Mouse (Mus musculus) CH12.LX (cell line): ENCODE data around the gene Vps26b. TPM values are rescaled to one million over a fixed set of nuclear protein-coding genes. Genes with fewer than 3 reads are reported as not detected.

Source experiments
- DNase-seq: peaks from one replicate; pipeline ENCODE4 v3.0.0-alpha.2; 2013; ENCODE audit errors: extremely low read depth
- H3K27ac ChIP-seq: 2 replicates; pipeline ENCODE4 v1.5.1; 2012; ENCODE audit warnings: low read depth, mild to moderate bottlenecking, control low read depth, moderate library complexity; ENCODE audit not compliant: insufficient read depth
- H3K27me3 ChIP-seq: replicated peaks from 2 replicates; pipeline ENCODE3; 2012; ENCODE audit warnings: inconsistent platforms
- H3K36me3 ChIP-seq, 2 experiments: replicated peaks in 1 of 2; 2 replicates each; pipeline versions ENCODE3 to v1.6.1; 2012; ENCODE audit warnings: inconsistent platforms in 1 of 2, low read length in 1 of 2, mild to moderate bottlenecking in 1 of 2, mixed read lengths in 1 of 2, moderate library complexity in 1 of 2; ENCODE audit not compliant: control insufficient read depth in 1 of 2, insufficient read depth in 1 of 2
- H3K4me1 ChIP-seq, 2 experiments: 2 replicates each; pipeline ENCODE4 v1.6.1; 2012; ENCODE audit warnings: inconsistent platforms in 1 of 2, moderate library complexity in 1 of 2; ENCODE audit not compliant: insufficient read depth in 2 of 2, control insufficient read depth in 1 of 2
- H3K4me2 ChIP-seq: 2 replicates; pipeline ENCODE4 v1.6.1; 2012; ENCODE audit warnings: low read depth, mild to moderate bottlenecking, control low read depth; ENCODE audit not compliant: poor library complexity, insufficient read depth, severe bottlenecking
- H3K4me3 ChIP-seq, 3 experiments: fragments of 150-350 bp in 1 of 3; sonication (generic) in 1 of 3; replicated peaks in 1 of 3; 2 replicates each; pipeline versions ENCODE3 to v1.5.1; 2011 to 2012; ENCODE audit warnings: low read depth in 2 of 3, low read length in 2 of 3, mild to moderate bottlenecking in 2 of 3, moderate library complexity in 2 of 3, control low read depth in 1 of 3, improper control_type of control experiment in 1 of 3, inconsistent platforms in 1 of 3, mixed read lengths in 1 of 3; ENCODE audit not compliant: poor library complexity in 1 of 3
- H3K79me2 ChIP-seq: replicated peaks from 2 replicates; pipeline ENCODE4 v1.6.1; 2012; ENCODE audit warnings: mild to moderate bottlenecking, moderate library complexity; ENCODE audit not compliant: control insufficient read depth, poor library complexity, insufficient read depth, severe bottlenecking; ENCODE audit errors: extremely low read depth
- H3K9ac ChIP-seq: 2 replicates; pipeline ENCODE4 v1.6.1; 2012; ENCODE audit warnings: low read depth, mild to moderate bottlenecking, control low read depth, moderate library complexity; ENCODE audit not compliant: insufficient read depth
- H3K9me3 ChIP-seq: replicated peaks from 2 replicates; pipeline ENCODE3; 2012; ENCODE audit warnings: low read length, inconsistent platforms, mixed read lengths
- BHLHE40 ChIP-seq: IDR thresholded peaks from 2 replicates; pipeline ENCODE4 v1.6.1; 2011; ENCODE audit warnings: mild to moderate bottlenecking, low read depth, low read length, improper control_type of control experiment
- CHD1 ChIP-seq: IDR thresholded peaks from 2 replicates; pipeline ENCODE4 v1.6.1; 2012; ENCODE audit warnings: low read depth, low read length, improper control_type of control experiment, inconsistent platforms
- E2F4 ChIP-seq: IDR thresholded peaks from 2 replicates; pipeline ENCODE4 v1.6.1; 2011; ENCODE audit warnings: low read depth, low read length, improper control_type of control experiment; ENCODE audit not compliant: insufficient replicate concordance
- EP300 ChIP-seq: IDR thresholded peaks from 2 replicates; pipeline ENCODE4 v1.6.1; 2011; ENCODE audit warnings: low read length, improper control_type of control experiment
- GABPA ChIP-seq: IDR thresholded peaks from 2 replicates; pipeline ENCODE4 v1.6.1; 2012; ENCODE audit warnings: low read depth, low read length, improper control_type of control experiment, inconsistent platforms; ENCODE audit not compliant: insufficient replicate concordance
- HCFC1 ChIP-seq: IDR thresholded peaks from 2 replicates; pipeline ENCODE4 v1.6.1; 2012; ENCODE audit warnings: low read depth, mild to moderate bottlenecking, inconsistent platforms, low read length, improper control_type of control experiment
- JUN ChIP-seq: IDR thresholded peaks from 2 replicates; pipeline ENCODE4 v1.6.1; 2011; ENCODE audit warnings: low read depth, mild to moderate bottlenecking, low read length, improper control_type of control experiment, moderate library complexity; ENCODE audit not compliant: insufficient read depth
- JUND ChIP-seq: conservative IDR thresholded peaks from 2 replicates; pipeline ENCODE4 v1.6.1; 2011; ENCODE audit warnings: low read depth, low read length, improper control_type of control experiment
- MAZ ChIP-seq: IDR thresholded peaks from 2 replicates; pipeline ENCODE4 v1.6.1; 2012; ENCODE audit warnings: low read depth, mild to moderate bottlenecking, inconsistent platforms, low read length, improper control_type of control experiment, moderate library complexity
- MEF2A ChIP-seq: IDR thresholded peaks from 2 replicates; pipeline ENCODE4 v1.6.1; 2014; ENCODE audit warnings: low read depth, mild to moderate bottlenecking, inconsistent platforms, low read length, improper control_type of control experiment, borderline replicate concordance
- MXI1 ChIP-seq: IDR thresholded peaks from 2 replicates; pipeline ENCODE4 v1.6.1; 2011; ENCODE audit warnings: mild to moderate bottlenecking, low read depth, low read length, improper control_type of control experiment
- MYC ChIP-seq: IDR thresholded peaks from 2 replicates; pipeline ENCODE4 v1.6.1; 2011; ENCODE audit warnings: low read depth, mild to moderate bottlenecking, improper control_type of control experiment, low read length
- NELFE ChIP-seq: IDR thresholded peaks from 2 replicates; pipeline ENCODE4 v1.6.1; 2011; ENCODE audit warnings: low read depth, low read length, improper control_type of control experiment
- NRF1 ChIP-seq: IDR thresholded peaks from 2 replicates; pipeline ENCODE4 v1.6.1; 2014; ENCODE audit warnings: low read depth, mild to moderate bottlenecking, inconsistent platforms, low read length, improper control_type of control experiment, moderate library complexity
- PAX5 ChIP-seq: IDR thresholded peaks from 2 replicates; pipeline ENCODE4 v1.6.1; 2012; ENCODE audit warnings: low read length, inconsistent platforms, mixed read lengths
- RAD21 ChIP-seq: IDR thresholded peaks from 2 replicates; pipeline ENCODE4 v1.6.1; 2011; ENCODE audit warnings: low read depth, mild to moderate bottlenecking, low read length, improper control_type of control experiment, moderate library complexity
- RCOR1 ChIP-seq: conservative IDR thresholded peaks from 2 replicates; pipeline ENCODE4 v1.6.1; 2012; ENCODE audit warnings: low read depth, mild to moderate bottlenecking, inconsistent platforms, low read length, improper control_type of control experiment
- SMC3 ChIP-seq: IDR thresholded peaks from 2 replicates; pipeline ENCODE4 v1.6.1; 2011; ENCODE audit warnings: low read depth, low read length, improper control_type of control experiment
- TBP ChIP-seq: conservative IDR thresholded peaks from 2 replicates; pipeline ENCODE4 v1.6.1; 2011; ENCODE audit warnings: low read depth, low read length, improper control_type of control experiment
- TCF12 ChIP-seq: IDR thresholded peaks from 2 replicates; pipeline ENCODE4 v1.6.1; 2014; ENCODE audit warnings: low read depth, mild to moderate bottlenecking, inconsistent platforms, low read length, improper control_type of control experiment
- UBTF ChIP-seq: IDR thresholded peaks from 2 replicates; pipeline ENCODE4 v1.6.1; 2012; ENCODE audit warnings: low read depth, mild to moderate bottlenecking, inconsistent platforms, low read length, improper control_type of control experiment, moderate library complexity
- USF1 ChIP-seq: IDR thresholded peaks from 2 replicates; pipeline ENCODE4 v1.6.1; 2014; ENCODE audit warnings: low read depth, mild to moderate bottlenecking, inconsistent platforms, low read length, improper control_type of control experiment
- USF2 ChIP-seq: conservative IDR thresholded peaks from 2 replicates; pipeline ENCODE4 v1.6.1; 2011; ENCODE audit warnings: low read depth, low read length, improper control_type of control experiment
- ZC3H11A ChIP-seq: IDR thresholded peaks from 2 replicates; pipeline ENCODE4 v1.6.1; 2012; ENCODE audit warnings: low read depth, mild to moderate bottlenecking, inconsistent platforms, low read length, improper control_type of control experiment
- ZMIZ1 ChIP-seq: IDR thresholded peaks from 2 replicates; pipeline ENCODE4 v1.6.1; 2012; ENCODE audit warnings: low read depth, mild to moderate bottlenecking, inconsistent platforms, low read length, improper control_type of control experiment
- ZNF384 ChIP-seq: IDR thresholded peaks from 2 replicates; pipeline ENCODE4 v1.6.1; 2012; ENCODE audit warnings: low read depth, low read length, improper control_type of control experiment, inconsistent platforms
- dilution Hi-C: fragments of 300-500 bp; cut with MboI; formaldehyde crosslinking; loops from 2 replicates; pipeline ENCODE4 v1.14.3; 2020; ENCODE audit warnings: low sequenced_read_pairs; ENCODE audit not compliant: extremely low pct_unique_long_range_greater_than_20kb, extremely low pct_ligation_motif_present
- in situ Hi-C: fragments of 300-500 bp; cut with MboI; formaldehyde crosslinking; loops from 3 replicates; pipeline ENCODE4 v1.14.3; 2019; ENCODE audit warnings: low sequenced_read_pairs, low pct_ligation_motif_present, low pct_unique_long_range_greater_than_20kb, mixed read lengths
- polyA plus RNA-seq: library from polyadenylated mRNA; unstranded; fragments of >175 nt; gene quantifications from 2 replicates; pipeline ENCODE4 v1.2.1, GENCODE M21; 2012; ENCODE audit warnings: low read depth; ENCODE audit not compliant: insufficient read length
- total RNA-seq, 2 experiments: library from RNA; depleted of rRNA; stranded (reverse); fragments of 300-350 nt in 1 of 2; fragments of >200 nt in 1 of 2; gene quantifications; 2 replicates each; pipeline ENCODE4 v1.2.3; 2012 to 2014

Vps26b gene
- total and polyA plus RNA-seq, 3 experiments: 16.6 to 33.8 (median 21.0) TPM

GRCm38 (mm10) chr9:27005933-27006332 is 23.9 kb downstream of the Vps26b start:
- dilution Hi-C loops: no loop called here
- in situ Hi-C loops: no loop called here
- H3K36me3 ChIP-seq: peaks cover 68 to 87% of the 10 kb centered on the region in 2 experiments

GRCm38 (mm10) chr9:27005231-27005630 is 24.6 kb downstream of the Vps26b start:
- Histone ChIP-seq H3K27ac (no peak overlapping the region), H3K4me3 (no peak overlapping the region), H3K27me3 (no peaks in the 10 kb centered on the region), H3K4me2 (no peak overlapping the region), H3K9me3 (no peaks in the 10 kb centered on the region), H3K79me2 (peaks cover 17% of the 10 kb centered on the region), H3K9ac (no peak overlapping the region), H3K4me1 (peaks cover 0 to 15% of the 10 kb centered on the region in 2 experiments; a peak in 2 of 4 replicates), H3K36me3 (peaks cover 64 to 83% of the 10 kb centered on the region in 2 experiments)
- dilution Hi-C loops: no loop called here
- TF ChIP-seq RCOR1 (no peak), JUND (no peak), TCF12 (no peak), RAD21 (no peak), HCFC1 (no peak), E2F4 (no peak), NRF1 (no peak), PAX5 (no peak), EP300 (no peak), SMC3 (no peak), ZMIZ1 (no peak; the same call in 1 of the 2 replicates)
- DNase-seq: no peak
- in situ Hi-C loops: no loop called here

More at GRCm38 (mm10) chr9:27005933-27006332, 23.9 kb downstream of the Vps26b start:
- H3K27ac ChIP-seq: no peak overlapping the region
- H3K27me3 ChIP-seq: no peaks in the 10 kb centered on the region
- H3K9me3 ChIP-seq: no peaks in the 10 kb centered on the region
- H3K4me3 ChIP-seq: no peak overlapping the region
- peaks cover 10% of the 10 kb centered on the region for H3K79me2 ChIP-seq
- no peak overlapping the region for H3K4me2 ChIP-seq
- H3K4me1 ChIP-seq: peaks cover 0 to 10% of the 10 kb centered on the region in 2 experiments; a peak in 2 of 4 replicates
- DNase-seq: no peak
- H3K9ac ChIP-seq: no peak overlapping the region
- TF ChIP-seq NELFE: no peak
- no peak for TF ChIP-seq JUN
- no peak for TF ChIP-seq EP300
- TF ChIP-seq TBP: no peak
- TF ChIP-seq MYC: no peak
- no peak for TF ChIP-seq ZC3H11A
- no peak for TF ChIP-seq MXI1
- no peak for TF ChIP-seq USF2
- TF ChIP-seq MEF2A: no peak
- TF ChIP-seq RCOR1: no peak
- no peak for TF ChIP-seq MAZ
- no peak for TF ChIP-seq GABPA
- TF ChIP-seq HCFC1: no peak
- no peak for TF ChIP-seq BHLHE40
- TF ChIP-seq USF1: no peak
- no peak for TF ChIP-seq UBTF
- no peak for TF ChIP-seq ZNF384
- TF ChIP-seq CHD1: no peak
- no peak for TF ChIP-seq NRF1
